Mouse (Mus musculus) cortical plate, adult 2 months (tissue): Measurements from ENCODE around the gene Mgl2.

Experiments
- CTCF ChIP-seq: fragments of 200-500 bp; IDR thresholded peaks from 2 replicates; pipeline ENCODE4 v1.5.1; 2011; ENCODE audit warnings: mild to moderate bottlenecking, control low read depth, low read length; ENCODE audit not compliant: insufficient read depth; ENCODE audit errors: extremely low read depth
- POLR2A ChIP-seq: fragments of 200-500 bp; IDR thresholded peaks from 2 replicates; pipeline ENCODE4 v1.6.1; 2011; ENCODE audit warnings: mild to moderate bottlenecking, low read length, control low read depth; ENCODE audit not compliant: insufficient read depth; ENCODE audit errors: extremely low read depth

GRCm38 (mm10) chr11:70129926-70130379, at the start of gene Mgl2:
- TF ChIP-seq CTCF, result no peak
- no peak for TF ChIP-seq POLR2A
